Comparison of ENCODE assay signal across 8 mouse cellular contexts in genomic region chr4:152339293-152339790, GRCm38 (mm10). TPM values are rescaled to one million over a fixed set of nuclear protein-coding genes. Genes with fewer than 3 reads are reported as not detected.
A peak's percentile ranks its signal among the peaks of the same experiment; 100 is the strongest.
DNase-seq lines count a peak whose midpoint lies in the region; ATAC-seq lines count a peak whose summit lies in the region.

No protein-coding gene starts in this region.

- H3K9me3 ChIP-seq in kidney, embryonic 15.5 days (replicated peaks) = no peaks in the 10 kb centered on the region
- no peaks in the 10 kb centered on the region for H3K9me3 ChIP-seq in embryonic facial prominence, embryonic 12.5 days
- no peaks in the 10 kb centered on the region for H3K9me3 ChIP-seq in hindbrain, embryonic 15.5 days
- no peaks in the 10 kb centered on the region for H3K9me3 ChIP-seq in midbrain, embryonic 14.5 days (ENCODE audit: control insufficient read depth, low read length)

- DNase-seq in kidney, adult 18-20 months = no peak
- DNase-seq in midbrain, embryonic 14.5 days = no peak
- DNase-seq in left cerebral cortex, adult 9 months (ENCODE audit: low spot score in 2 of 2) = no peak
- no peak for DNase-seq in yolk sac, embryonic 10.5 days (ENCODE audit: low spot score)
- no peak for DNase-seq in layer of hippocampus, adult 9-10 months (ENCODE audit: low spot score)

- peaks cover 81% of the 10 kb centered on the region for H3K27me3 ChIP-seq in kidney, embryonic 15.5 days
- H3K27me3 ChIP-seq in embryonic facial prominence, embryonic 12.5 days = peaks cover 76% of the 10 kb centered on the region
- H3K27me3 ChIP-seq in hindbrain, embryonic 15.5 days = no peaks in the 10 kb centered on the region
- H3K27me3 ChIP-seq in midbrain, embryonic 14.5 days (ENCODE audit: control insufficient read depth, insufficient read depth, low read length) = peaks cover 15% of the 10 kb centered on the region

- peak overlapping the region; percentile 57 for H3K4me3 ChIP-seq in kidney, embryonic 15.5 days (replicated peaks)
- H3K4me3 ChIP-seq in embryonic facial prominence, embryonic 12.5 days = peak overlapping the region; percentile 59
- peak overlapping the region; percentile 79 for H3K4me3 ChIP-seq in hindbrain, embryonic 15.5 days
- peak overlapping the region; percentile 64 for H3K4me3 ChIP-seq in midbrain, embryonic 14.5 days (replicated peaks; ENCODE audit: low read depth, low read length)

- 2% methylated on average over 25 of the region's 26 CpGs for WGBS in kidney, embryonic 15.5 days
- WGBS in embryonic facial prominence, embryonic 12.5 days = under 1% methylated on average over 21 of the region's 26 CpGs
- 2% methylated on average over 23 of the region's 26 CpGs for WGBS in hindbrain, embryonic 15.5 days
- under 1% methylated on average over 18 of the region's 26 CpGs for WGBS in midbrain, embryonic 14.5 days

- H3K9ac ChIP-seq in kidney, embryonic 15.5 days = peak overlapping the region; percentile 49; the same call in 1 of the 2 replicates
- peak overlapping the region; percentile 63 for H3K9ac ChIP-seq in embryonic facial prominence, embryonic 12.5 days
- peak overlapping the region; percentile 90 for H3K9ac ChIP-seq in hindbrain, embryonic 15.5 days
- H3K9ac ChIP-seq in midbrain, embryonic 14.5 days (replicated peaks; ENCODE audit: low read length) = peak overlapping the region; percentile 90

- no peak; the same call in 1 of the 2 replicates for ATAC-seq in kidney, embryonic 15.5 days (replicated peaks; ENCODE audit: low FRiP score)
- no peak for ATAC-seq in embryonic facial prominence, embryonic 12.5 days (ENCODE audit: insufficient number of reproducible peaks, insufficient read depth, low FRiP score, low TSS enrichment)
- ATAC-seq in hindbrain, embryonic 15.5 days (ENCODE audit: low FRiP score, low read depth) = peak; percentile 23; the same call in 1 of the 2 replicates
- peak; percentile 25; the same call in 1 of the 2 replicates for ATAC-seq in midbrain, embryonic 14.5 days (ENCODE audit: low FRiP score, low TSS enrichment)

- H3K36me3 ChIP-seq in kidney, embryonic 15.5 days = peaks cover 14% of the 10 kb centered on the region
- peaks cover 16% of the 10 kb centered on the region for H3K36me3 ChIP-seq in embryonic facial prominence, embryonic 12.5 days
- H3K36me3 ChIP-seq in hindbrain, embryonic 15.5 days = 0 out of 2 replicates have a peak, but pooled peaks cover 3% of the 10 kb centered on the region
- peaks cover 6% of the 10 kb centered on the region; the same call in 1 of the 2 replicates for H3K36me3 ChIP-seq in midbrain, embryonic 14.5 days (ENCODE audit: control insufficient read depth, insufficient read depth, low read length)

- H3K27ac ChIP-seq in kidney, embryonic 15.5 days = no peak overlapping the region
- no peak overlapping the region for H3K27ac ChIP-seq in embryonic facial prominence, embryonic 12.5 days
- peak overlapping the region; percentile 84 for H3K27ac ChIP-seq in hindbrain, embryonic 15.5 days (replicated peaks)
- H3K27ac ChIP-seq in midbrain, embryonic 14.5 days (replicated peaks; ENCODE audit: low read depth, low read length) = peak overlapping the region; percentile 77

- peak overlapping the region; percentile 99 for H3K4me2 ChIP-seq in kidney, embryonic 15.5 days
- H3K4me2 ChIP-seq in embryonic facial prominence, embryonic 12.5 days (replicated peaks) = peak overlapping the region; percentile 100
- H3K4me2 ChIP-seq in hindbrain, embryonic 15.5 days = peak overlapping the region; percentile 82
- H3K4me2 ChIP-seq in midbrain, embryonic 14.5 days (ENCODE audit: low read length) = peak overlapping the region; percentile 93

- H3K4me1 ChIP-seq in kidney, embryonic 15.5 days = peaks cover 25% of the 10 kb centered on the region
- H3K4me1 ChIP-seq in embryonic facial prominence, embryonic 12.5 days = peaks cover 16% of the 10 kb centered on the region; the same call in 1 of the 2 replicates
- peaks cover 54% of the 10 kb centered on the region for H3K4me1 ChIP-seq in hindbrain, embryonic 15.5 days (replicated peaks)
- peaks cover 22% of the 10 kb centered on the region for H3K4me1 ChIP-seq in midbrain, embryonic 14.5 days (ENCODE audit: control insufficient read depth, insufficient read depth, low read length)

RNA-seq across cellular contexts. Expression of gene Chd5, which starts 0.9 kb away (rescaled TPM):
- polyA plus RNA-seq in kidney, embryonic 15.5 days (2015; fragmentation: Nextera tagmentation; extraction: Ambion mirVana) = 0.13 and 0.32 TPM in 2 replicates
- polyA plus RNA-seq in embryonic facial prominence, embryonic 12.5 days (2016; fragmentation: Nextera tagmentation; extraction: Ambion mirVana) = 0.33 and 0.46 TPM in 2 replicates
- polyA plus RNA-seq in hindbrain, embryonic 15.5 days (2015; fragmentation: Nextera tagmentation; extraction: Ambion mirVana) = 57.4 and 61.8 TPM in 2 replicates
- polyA plus RNA-seq in midbrain, embryonic 14.5 days (2014; fragmentation: Nextera tagmentation; extraction: Ambion mirVana) = 38.4 and 53.5 TPM in 2 replicates

RNA-seq across cellular contexts. Expression of gene Rpl22, which starts 13.8 kb away (rescaled TPM):
- polyA plus RNA-seq in kidney, embryonic 15.5 days (2015; fragmentation: Nextera tagmentation; extraction: Ambion mirVana) = 387 and 455 TPM in 2 replicates
- polyA plus RNA-seq in embryonic facial prominence, embryonic 12.5 days (2016; fragmentation: Nextera tagmentation; extraction: Ambion mirVana) = 395 and 396 TPM in 2 replicates
- 135 and 176 TPM in 2 replicates for polyA plus RNA-seq in hindbrain, embryonic 15.5 days (2015; fragmentation: Nextera tagmentation; extraction: Ambion mirVana)
- polyA plus RNA-seq in midbrain, embryonic 14.5 days (2014; fragmentation: Nextera tagmentation; extraction: Ambion mirVana) = 165 and 174 TPM in 2 replicates

RNA-seq across cellular contexts. Expression of gene Rnf207, which starts 20.5 kb away (rescaled TPM):
- polyA plus RNA-seq in kidney, embryonic 15.5 days (2015; fragmentation: Nextera tagmentation; extraction: Ambion mirVana) = 1.5 and 2.1 TPM in 2 replicates
- polyA plus RNA-seq in embryonic facial prominence, embryonic 12.5 days (2016; fragmentation: Nextera tagmentation; extraction: Ambion mirVana) = 1.0 and 2.3 TPM in 2 replicates
- polyA plus RNA-seq in hindbrain, embryonic 15.5 days (2015; fragmentation: Nextera tagmentation; extraction: Ambion mirVana) = 8.6 and 8.8 TPM in 2 replicates
- 4.2 and 6.9 TPM in 2 replicates for polyA plus RNA-seq in midbrain, embryonic 14.5 days (2014; fragmentation: Nextera tagmentation; extraction: Ambion mirVana)

RNA-seq across cellular contexts. Expression of gene Icmt, which starts 42.3 kb away (rescaled TPM):
- 22.3 and 28.7 TPM in 2 replicates for polyA plus RNA-seq in kidney, embryonic 15.5 days (2015; fragmentation: Nextera tagmentation; extraction: Ambion mirVana)
- 30.3 and 33.4 TPM in 2 replicates for polyA plus RNA-seq in embryonic facial prominence, embryonic 12.5 days (2016; fragmentation: Nextera tagmentation; extraction: Ambion mirVana)
- 18.3 and 22.2 TPM in 2 replicates for polyA plus RNA-seq in hindbrain, embryonic 15.5 days (2015; fragmentation: Nextera tagmentation; extraction: Ambion mirVana)
- polyA plus RNA-seq in midbrain, embryonic 14.5 days (2014; fragmentation: Nextera tagmentation; extraction: Ambion mirVana) = 14.9 and 23.7 TPM in 2 replicates

RNA-seq across cellular contexts. Expression of gene Hes3, which starts 47.9 kb away (rescaled TPM):
- not detected in 2 replicates for polyA plus RNA-seq in kidney, embryonic 15.5 days (2015; fragmentation: Nextera tagmentation; extraction: Ambion mirVana)
- 0.09 TPM in 1 of 2 replicates, not detected in the other for polyA plus RNA-seq in embryonic facial prominence, embryonic 12.5 days (2016; fragmentation: Nextera tagmentation; extraction: Ambion mirVana)
- polyA plus RNA-seq in hindbrain, embryonic 15.5 days (2015; fragmentation: Nextera tagmentation; extraction: Ambion mirVana) = 0.47 and 3.0 TPM in 2 replicates
- 0.39 and 1.2 TPM in 2 replicates for polyA plus RNA-seq in midbrain, embryonic 14.5 days (2014; fragmentation: Nextera tagmentation; extraction: Ambion mirVana)

Comparison
In these comparisons a context has a peak if more than half of its experiments do, and no peak if none do; other contexts are left out.
1. ATAC-seq: peak in hindbrain, embryonic 15.5 days (single experiment) and midbrain, embryonic 14.5 days (single experiment); none in kidney, embryonic 15.5 days (single experiment) and embryonic facial prominence, embryonic 12.5 days (single experiment).
2. H3K27ac ChIP-seq: peak in hindbrain, embryonic 15.5 days (single experiment) and midbrain, embryonic 14.5 days (single experiment); none in kidney, embryonic 15.5 days (single experiment) and embryonic facial prominence, embryonic 12.5 days (single experiment).
3. RNA of gene Chd5, which starts 0.9 kb away (polyA plus RNA-seq): 57.4 to 61.8 TPM in hindbrain, embryonic 15.5 days and 38.4 to 53.5 TPM in midbrain, embryonic 14.5 days; 0.33 to 0.46 TPM in embryonic facial prominence, embryonic 12.5 days and 0.13 to 0.32 TPM in kidney, embryonic 15.5 days; every median in the first group is over 10 times any median in the second.
4. Peak in every context shown above with its lines, with median percentiles within 50 percentile points of each other: H3K4me2 ChIP-seq, H3K4me3 ChIP-seq and H3K9ac ChIP-seq.